ENCODE assay signal across 36 mouse cellular contexts in genomic region chr4:25416330-25416729, GRCm38 (mm10).
"Had no signal": no experiment of that assay in that cellular context is flagged by ENCODE, and none has a peak within 500 bp of the region (broad histone marks: within the 10 kb centered on the region; RNA-seq: fewer than 3 reads in every experiment).

No protein-coding gene starts in this region.

- H3K27ac ChIP-seq: heart, adult 2 months; heart, embryonic 10.5 days; heart, embryonic 13.5 days; heart, embryonic 15.5 days; hindbrain, embryonic 10.5 days; hindbrain, embryonic 12.5 days; hindbrain, embryonic 13.5 days; hindbrain, embryonic 14.5 days; hindbrain, embryonic 15.5 days; hindbrain, postnatal 0 days; intestine, embryonic 15.5 days; kidney, embryonic 15.5 days; kidney, postnatal 0 days; layer of hippocampus, adult 2 months had no signal

- ATAC-seq: hindbrain, embryonic 16.5 days; hindbrain, postnatal 0 days; inflammation-experienced regulatory T-cells, adult 6 months; intestine, embryonic 15.5 days; intestine, embryonic 16.5 days; intestine, postnatal 0 days had no signal

- H3K27me3 ChIP-seq: heart, embryonic 12.5 days; heart, embryonic 13.5 days; heart, embryonic 15.5 days; hindbrain, embryonic 12.5 days; hindbrain, embryonic 13.5 days; hindbrain, embryonic 15.5 days; intestine, embryonic 15.5 days; kidney, embryonic 15.5 days had no signal

- H3K4me2 ChIP-seq: heart, embryonic 11.5 days; heart, embryonic 12.5 days; heart, embryonic 13.5 days; heart, embryonic 15.5 days; hindbrain, embryonic 12.5 days; hindbrain, embryonic 13.5 days; hindbrain, embryonic 14.5 days; hindbrain, embryonic 15.5 days; intestine, embryonic 15.5 days; kidney, embryonic 15.5 days had no signal

- H3K9me3 ChIP-seq: heart, embryonic 10.5 days; heart, embryonic 12.5 days; heart, embryonic 13.5 days; heart, embryonic 15.5 days; hindbrain, embryonic 10.5 days; hindbrain, embryonic 12.5 days; hindbrain, embryonic 13.5 days; hindbrain, embryonic 15.5 days; intestine, embryonic 15.5 days; kidney, embryonic 15.5 days had no signal

- H3K4me3 ChIP-seq: heart, adult 2 months; heart, embryonic 10.5 days; heart, embryonic 12.5 days; heart, embryonic 13.5 days; heart, embryonic 15.5 days; hindbrain, embryonic 10.5 days; hindbrain, embryonic 12.5 days; hindbrain, embryonic 13.5 days; hindbrain, embryonic 15.5 days; intestine, embryonic 15.5 days; kidney, embryonic 15.5 days; layer of hippocampus, adult 2 months had no signal

- H3K9ac ChIP-seq: heart, embryonic 12.5 days; heart, embryonic 13.5 days; heart, embryonic 15.5 days; hindbrain, embryonic 12.5 days; hindbrain, embryonic 13.5 days; hindbrain, embryonic 14.5 days; hindbrain, embryonic 15.5 days; intestine, embryonic 15.5 days; kidney, embryonic 15.5 days had no signal

- H3K4me1 ChIP-seq: heart, embryonic 10.5 days; heart, embryonic 12.5 days; heart, embryonic 13.5 days; heart, embryonic 15.5 days; hindbrain, embryonic 10.5 days; hindbrain, embryonic 12.5 days; hindbrain, embryonic 13.5 days; hindbrain, embryonic 15.5 days; intestine, embryonic 15.5 days; kidney, embryonic 15.5 days had no signal

- DNase-seq: heart, adult 18-20 months; heart, adult 2 months; heart, postnatal 10 days; heart, postnatal 14 days; heart, postnatal 36 days; heart, postnatal 4 days; kidney, adult 11 months; kidney, adult 18-20 months; kidney, adult 2 months; kidney, adult 8-10 months; kidney, adult 9 months; kidney, postnatal 10 days; kidney, postnatal 14 days; kidney, postnatal 25 days; kidney, postnatal 36 days; kidney, postnatal 4 days; layer of hippocampus, adult 9-11 months had no signal

- H3K36me3 ChIP-seq: heart, embryonic 10.5 days; heart, embryonic 12.5 days; heart, embryonic 13.5 days; heart, embryonic 15.5 days; hindbrain, embryonic 10.5 days; hindbrain, embryonic 12.5 days; hindbrain, embryonic 13.5 days; hindbrain, embryonic 15.5 days; intestine, embryonic 15.5 days; kidney, embryonic 15.5 days had no signal
